Comparison of ENCODE assay signal across 18 mouse cellular contexts in genomic region chr2:22047465-22047864, GRCm38 (mm10).
DNase-seq lines count a peak whose midpoint lies in the region; ATAC-seq lines count a peak whose summit lies in the region.
"Had no signal": no experiment of that assay in that cellular context is flagged by ENCODE, and none has a peak within 500 bp of the region (broad histone marks: within the 10 kb centered on the region; RNA-seq: fewer than 3 reads in every experiment).

No protein-coding gene starts in this region.

- H3K27me3 ChIP-seq in forebrain, embryonic 16.5 days (replicated peaks; ENCODE audit: control insufficient read depth, insufficient read depth, low read length), result no peaks in the 10 kb centered on the region
- no peaks in the 10 kb centered on the region for H3K27me3 ChIP-seq in kidney, embryonic 16.5 days (ENCODE audit: insufficient read depth, low read length)
- H3K27me3 ChIP-seq: embryonic facial prominence, embryonic 12.5 days; heart, embryonic 13.5 days had no signal

- H3K4me3 ChIP-seq in forebrain, embryonic 16.5 days (replicated peaks; ENCODE audit: low read length), result no peak overlapping the region
- no peak overlapping the region for H3K4me3 ChIP-seq in kidney, embryonic 16.5 days (ENCODE audit: low read length)
- H3K4me3 ChIP-seq: embryonic facial prominence, embryonic 12.5 days; heart, embryonic 13.5 days had no signal

- DNase-seq in kidney, adult 8-10 months, result peak; percentile 6 to 31
- DNase-seq in kidney, adult 18-20 months, result no peak
- DNase-seq in brain, adult 2 months (ENCODE audit: low read depth, low spot score), result peak; percentile 36
- no peak for DNase-seq in adrenal gland, postnatal 36 days
- DNase-seq in gastrocnemius, adult 18-20 months (ENCODE audit: low spot score), result no peak
- DNase-seq in gastrocnemius, postnatal 4 days (ENCODE audit: low spot score in 2 of 2), result no peak
- DNase-seq: adrenal gland, postnatal 10 days; B cell, adult 2 months; cerebellum, adult 2 months; heart, adult 11 months; heart, postnatal 4 days; lung, adult 18-20 months; right cerebral cortex, adult 18-20 months had no signal

- ATAC-seq in forebrain, embryonic 16.5 days, result peak; percentile 50; the same call in 1 of the 2 replicates
- peak; percentile 80; the same call in 1 of the 2 replicates for ATAC-seq in kidney, embryonic 16.5 days (ENCODE audit: low FRiP score, low TSS enrichment)
- ATAC-seq: intestine, postnatal 0 days had no signal

- H3K27ac ChIP-seq in forebrain, embryonic 16.5 days (ENCODE audit: low read length), result 0 out of 2 replicates have a peak overlapping the region, but pooled peaks have one; percentile 4
- H3K27ac ChIP-seq in kidney, embryonic 16.5 days (ENCODE audit: low read length), result no peak overlapping the region
- H3K27ac ChIP-seq: embryonic facial prominence, embryonic 12.5 days; heart, embryonic 13.5 days had no signal

- H3K4me2 ChIP-seq in forebrain, embryonic 16.5 days (ENCODE audit: low read length), result no peak overlapping the region
- no peak overlapping the region for H3K4me2 ChIP-seq in kidney, embryonic 16.5 days (replicated peaks; ENCODE audit: low read depth, low read length)
- H3K4me2 ChIP-seq: embryonic facial prominence, embryonic 12.5 days; heart, embryonic 13.5 days had no signal

- H3K4me1 ChIP-seq in forebrain, embryonic 16.5 days (replicated peaks; ENCODE audit: control insufficient read depth, insufficient read depth, low read length), result peaks cover 4% of the 10 kb centered on the region; the same call in 1 of the 2 replicates
- no peaks in the 10 kb centered on the region for H3K4me1 ChIP-seq in kidney, embryonic 16.5 days (ENCODE audit: insufficient read depth, low read length)
- H3K4me1 ChIP-seq: embryonic facial prominence, embryonic 12.5 days; heart, embryonic 13.5 days had no signal

- H3K9me3 ChIP-seq in forebrain, embryonic 16.5 days (ENCODE audit: control insufficient read depth, low read length), result no peaks in the 10 kb centered on the region
- H3K9me3 ChIP-seq in kidney, embryonic 16.5 days (ENCODE audit: low read length), result no peaks in the 10 kb centered on the region
- H3K9me3 ChIP-seq: embryonic facial prominence, embryonic 12.5 days; heart, embryonic 13.5 days had no signal

- no peaks in the 10 kb centered on the region for H3K36me3 ChIP-seq in forebrain, embryonic 16.5 days (ENCODE audit: control insufficient read depth, insufficient read depth)
- no peaks in the 10 kb centered on the region for H3K36me3 ChIP-seq in kidney, embryonic 16.5 days (ENCODE audit: insufficient read depth, low read length)
- H3K36me3 ChIP-seq: embryonic facial prominence, embryonic 12.5 days; heart, embryonic 13.5 days had no signal

- no peak overlapping the region for H3K9ac ChIP-seq in forebrain, embryonic 16.5 days (replicated peaks; ENCODE audit: low read depth, low read length)
- H3K9ac ChIP-seq in kidney, embryonic 16.5 days (replicated peaks; ENCODE audit: low read length), result no peak overlapping the region
- H3K9ac ChIP-seq: embryonic facial prominence, embryonic 12.5 days; heart, embryonic 13.5 days had no signal

- 51% methylated on average over 3 of the region's 3 CpGs for WGBS in forebrain, embryonic 16.5 days
- 67% methylated on average over 3 of the region's 3 CpGs for WGBS in kidney, embryonic 16.5 days

Comparison
In these comparisons a context has a peak if more than half of its experiments do, and no peak if none do; other contexts are left out.
1. DNase-seq: peak in kidney, adult 8-10 months (2 of 2) and brain, adult 2 months (single experiment); none in kidney, adult 18-20 months (single experiment), adrenal gland, postnatal 36 days (0 of 2), gastrocnemius, adult 18-20 months (single experiment) and gastrocnemius, postnatal 4 days (0 of 2).